Mouse (Mus musculus): ENCODE data around the gene Rom1.
"Not testable (repeated sequence)": the region's sequence is repeated elsewhere in the genome, so short reads cannot be mapped to it uniquely, and the experiment has no call there.

The Rom1 gene

GRCm38 (mm10) chr19:8896231-8896630, 32.9 kb downstream of the Rom1 start:
- DNase-seq, result not testable (repeated sequence)

- DNase-seq, result no peak
These were observed 33.7 kb downstream of the Rom1 start for GRCm38 (mm10) chr19:8895397-8895960.

- DNase-seq, result peak; percentile 87 to 88
These were observed 36.1 kb downstream of the Rom1 start, which contains the start of gene Ints5 for GRCm38 (mm10) chr19:8892829-8893766. TSS of gene Ints5 (plus strand) at chr19:8893005.

GRCm38 (mm10) chr19:8888511-8889385, 40.4 kb downstream of the Rom1 start, which contains the start of the genes 1810009A15Rik and Gm49416:
TSS of gene 1810009A15Rik (plus strand) at chr19:8888853.
TSS of gene Gm49416 (plus strand) at chr19:8888926.
- peak; percentile 94 to 95 for DNase-seq

- no peak for DNase-seq
These were observed 41.3 kb downstream of the Rom1 start for GRCm38 (mm10) chr19:8887585-8888463.

- DNase-seq, result no peak
These were observed 42.1 kb downstream of the Rom1 start for GRCm38 (mm10) chr19:8886916-8887584.

GRCm38 (mm10) chr19:8883616-8884015, 45.5 kb downstream of the Rom1 start, which contains the start of the genes Lbhd1 and Gm49403:
TSS of gene Lbhd1 (plus strand) at chr19:8883732.
TSS of gene Gm49403 (plus strand) at chr19:8883930.
- no peak for DNase-seq

- no peak for DNase-seq
These were observed 48.1 kb downstream of the Rom1 start for GRCm38 (mm10) chr19:8881034-8881392.

GRCm38 (mm10) chr19:8880311-8881033, 48.7 kb downstream of the Rom1 start, which contains the start of gene Uqcc3:
TSS of gene Uqcc3 (minus strand) at chr19:8880923.
- peak; percentile 90 to 91 for DNase-seq
